Mouse (Mus musculus): ENCODE data around the gene Prpf3.
A peak's percentile ranks its signal among the peaks of the same experiment; 100 is the strongest.

GRCm38 (mm10) chr3:95818571-95819288, 37.0 kb downstream of the Prpf3 start, which contains the start of gene Rprd2:
- TF ChIP-seq CTCF (IDR thresholded peaks at IDR 0.05; ENCODE audit: extremely low read depth, insufficient read length, insufficient replicate concordance, low read depth, low read length) = no peak
- peak; percentile 71; the same call in 1 of the 2 replicates for TF ChIP-seq POLR2A (IDR thresholded peaks at IDR 0.05; ENCODE audit: low read depth, low read length)
